Mouse (Mus musculus): ENCODE data around the gene Yif1b. TPM values are rescaled to one million over a fixed set of nuclear protein-coding genes. Genes with fewer than 3 reads are reported as not detected.

Gene Yif1b
- polyA plus RNA-seq, 1 experiment from 2014 or later: 110 TPM

DNA sequence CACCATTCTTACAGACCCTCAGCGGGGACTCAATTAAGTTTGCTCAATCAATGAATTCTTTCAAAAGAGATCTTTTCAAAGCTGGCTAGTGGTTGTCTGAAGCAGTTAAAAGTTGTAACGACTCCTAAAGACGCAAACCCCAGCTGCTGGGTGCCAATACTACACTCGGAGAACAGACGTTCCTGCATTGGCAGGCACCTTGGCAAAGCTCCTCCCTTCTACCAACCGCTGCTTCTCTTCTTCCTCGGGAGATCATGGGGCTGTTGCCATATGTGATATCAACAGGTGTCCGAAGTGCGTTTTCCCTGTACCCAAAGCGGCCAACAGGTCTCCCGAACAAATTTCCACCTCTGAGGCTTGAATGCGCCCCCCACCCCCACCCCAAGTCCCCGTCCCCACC, 42.7 kb downstream of the Yif1b start:
- Histone ChIP-seq H3K27me3 (ENCODE audit: control insufficient read depth, insufficient read depth, low read length) (peaks cover 34% of the 10 kb centered on the region), H3K4me2 (peak overlapping the region; percentile 100), H3K27ac (ENCODE audit: low read depth, low read length) (no peak overlapping the region), H3K9me3 (replicated peaks; ENCODE audit: control insufficient read depth, low read length) (no peaks in the 10 kb centered on the region), H3K9ac (ENCODE audit: low read depth, low read length) (peak overlapping the region; percentile 77), H3K4me3 (ENCODE audit: low read depth, low read length) (peak overlapping the region; percentile 59), H3K36me3 (ENCODE audit: control insufficient read depth, insufficient read depth, low read length) (no peaks in the 10 kb centered on the region), H3K4me1 (ENCODE audit: control insufficient read depth, insufficient read depth, low read length) (peaks cover 22% of the 10 kb centered on the region)
- no peak for ATAC-seq (replicated peaks; ENCODE audit: insufficient number of reproducible peaks, low FRiP score, low TSS enrichment)
- WGBS (ENCODE audit: insufficient replicate concordance): 17% methylated on average over 13 of the region's 13 CpGs

DNA sequence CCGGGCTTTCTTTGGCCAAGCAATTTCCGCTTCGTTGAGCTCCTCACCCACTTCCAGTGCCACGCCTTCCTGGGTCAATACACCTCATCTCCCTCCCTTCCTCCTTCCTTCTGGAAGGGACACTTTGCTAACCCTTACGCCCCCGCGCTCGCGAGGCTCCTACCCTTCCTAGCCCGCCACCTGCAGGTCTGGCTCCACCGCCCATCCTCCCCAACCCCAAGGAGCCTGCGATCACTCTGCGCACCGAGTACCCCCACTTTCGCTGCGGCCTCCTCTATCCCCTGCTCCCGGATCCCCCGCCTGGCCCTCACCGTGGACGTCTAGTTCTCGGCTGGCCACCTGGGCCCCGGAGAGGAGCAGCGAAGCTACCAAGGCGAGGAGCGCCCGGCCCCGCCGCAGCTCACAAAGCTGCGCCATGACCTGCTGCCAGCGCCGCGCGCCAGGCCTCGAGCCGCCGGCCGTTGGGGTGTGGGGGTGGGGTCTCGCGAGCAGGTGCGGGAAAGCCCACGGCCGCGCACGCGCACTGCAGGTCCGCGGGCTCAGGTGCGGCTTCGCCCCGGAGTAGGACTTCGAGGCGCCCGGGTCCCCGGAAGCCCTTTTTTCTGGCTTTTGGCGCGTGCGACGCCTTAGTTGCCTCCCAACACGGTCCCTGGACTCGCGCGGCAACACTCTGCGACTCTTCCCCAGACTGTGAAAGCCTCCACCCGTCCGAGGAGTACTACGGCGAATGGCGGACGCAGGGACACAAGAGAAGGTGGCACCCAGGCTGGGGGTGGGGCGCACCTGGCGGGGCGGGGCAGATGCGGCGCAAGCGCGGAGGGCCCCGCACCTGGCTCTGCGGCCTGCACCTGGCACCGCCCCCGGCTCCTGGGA, 43.3 kb downstream of the Yif1b start, which contains the start of gene Spint2:
Gene Spint2 (minus strand): TSS at position 712 of the 873 bp plus-strand sequence.
- ATAC-seq (replicated peaks; ENCODE audit: insufficient number of reproducible peaks, low FRiP score, low TSS enrichment): peak; percentile 50; the same call in 1 of the 2 replicates
- Histone ChIP-seq H3K4me1 (ENCODE audit: control insufficient read depth, insufficient read depth, low read length) (peaks cover 22% of the 10 kb centered on the region), H3K4me2 (peak within 1 kb of the TSS; percentile 100), H3K4me3 (ENCODE audit: low read depth, low read length) (peak within 1 kb of the TSS; percentile 59), H3K27ac (ENCODE audit: low read depth, low read length) (no peak within 1 kb of the TSS), H3K36me3 (ENCODE audit: control insufficient read depth, insufficient read depth, low read length) (no peaks in the 10 kb centered on the region), H3K9ac (ENCODE audit: low read depth, low read length) (peak within 1 kb of the TSS; percentile 77), H3K9me3 (replicated peaks; ENCODE audit: control insufficient read depth, low read length) (no peaks in the 10 kb centered on the region), H3K27me3 (ENCODE audit: control insufficient read depth, insufficient read depth, low read length) (peaks cover 36% of the 10 kb centered on the region)
- 1% methylated on average over 80 of the region's 80 CpGs for WGBS (ENCODE audit: insufficient replicate concordance)

DNA sequence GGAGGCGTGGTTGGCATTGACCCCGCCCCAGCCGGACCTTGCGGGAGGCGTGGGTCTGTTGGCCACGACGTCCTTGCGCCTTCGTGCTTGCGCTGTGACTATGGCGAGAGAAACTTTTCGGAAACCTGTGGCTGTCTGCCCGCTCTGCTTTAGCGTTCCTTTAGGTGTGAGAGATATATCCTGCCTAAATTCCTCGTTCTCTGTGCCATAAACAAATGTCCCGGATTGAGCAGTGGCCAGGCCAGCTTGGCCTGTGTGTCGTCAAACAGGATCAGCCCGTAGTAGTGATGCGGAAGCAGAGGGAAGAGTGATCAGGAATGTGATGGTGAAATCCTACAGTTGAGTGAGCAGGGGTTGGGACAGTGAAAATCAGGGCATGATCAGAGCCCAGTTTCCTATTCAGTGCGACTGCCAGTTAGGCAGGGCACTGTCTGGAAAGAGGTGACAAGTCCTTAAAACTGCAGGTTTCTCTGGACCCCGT, 44.0 kb downstream of the Yif1b start:
- H3K27me3 ChIP-seq (ENCODE audit: control insufficient read depth, insufficient read depth, low read length): peaks cover 38% of the 10 kb centered on the region
- WGBS (ENCODE audit: insufficient replicate concordance): 9% methylated on average over 21 of the region's 21 CpGs
- H3K9me3 ChIP-seq (replicated peaks; ENCODE audit: control insufficient read depth, low read length): no peaks in the 10 kb centered on the region
- peak overlapping the region; percentile 59 for H3K4me3 ChIP-seq (ENCODE audit: low read depth, low read length)
- peak overlapping the region; percentile 77 for H3K9ac ChIP-seq (ENCODE audit: low read depth, low read length)
- H3K27ac ChIP-seq (ENCODE audit: low read depth, low read length): no peak overlapping the region
- H3K36me3 ChIP-seq (ENCODE audit: control insufficient read depth, insufficient read depth, low read length): no peaks in the 10 kb centered on the region
- H3K4me1 ChIP-seq (ENCODE audit: control insufficient read depth, insufficient read depth, low read length): peaks cover 22% of the 10 kb centered on the region
- peak overlapping the region; percentile 100 for H3K4me2 ChIP-seq
- 0 out of 2 replicates have a peak, but pooled peaks have one; percentile 27 for ATAC-seq (replicated peaks; ENCODE audit: insufficient number of reproducible peaks, low FRiP score, low TSS enrichment)

DNA sequence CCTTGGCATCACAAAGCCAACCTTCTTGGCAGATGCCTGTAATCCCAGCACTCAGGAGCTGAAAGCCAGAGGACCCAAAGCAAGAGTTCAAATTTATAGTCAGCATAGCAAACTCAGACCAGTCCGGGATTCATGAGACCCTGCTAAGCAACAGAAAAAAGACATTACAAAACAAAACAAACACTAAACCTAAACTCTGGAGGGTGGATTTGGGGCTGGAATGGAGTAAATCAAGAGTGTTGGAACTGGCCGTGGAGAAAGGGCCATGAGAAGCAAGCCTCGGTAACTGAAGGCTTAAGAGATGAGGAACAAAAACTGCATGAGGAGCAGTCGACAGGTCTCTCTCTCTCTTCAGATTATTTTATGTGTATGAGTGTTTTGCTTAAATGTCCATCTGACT, 45.7 kb downstream of the Yif1b start:
- Histone ChIP-seq H3K27me3 (ENCODE audit: control insufficient read depth, insufficient read depth, low read length) (peaks cover 49% of the 10 kb centered on the region), H3K36me3 (ENCODE audit: control insufficient read depth, insufficient read depth, low read length) (no peaks in the 10 kb centered on the region), H3K9me3 (replicated peaks; ENCODE audit: control insufficient read depth, low read length) (no peaks in the 10 kb centered on the region), H3K9ac (ENCODE audit: low read depth, low read length) (no peak overlapping the region), H3K4me3 (ENCODE audit: low read depth, low read length) (no peak overlapping the region), H3K4me2 (no peak overlapping the region), H3K27ac (ENCODE audit: low read depth, low read length) (no peak overlapping the region), H3K4me1 (ENCODE audit: control insufficient read depth, insufficient read depth, low read length) (peaks cover 22% of the 10 kb centered on the region)
- no peak for ATAC-seq (replicated peaks; ENCODE audit: insufficient number of reproducible peaks, low FRiP score, low TSS enrichment)
- 78% methylated on average over 4 of the region's 4 CpGs for WGBS (ENCODE audit: insufficient replicate concordance)

DNA sequence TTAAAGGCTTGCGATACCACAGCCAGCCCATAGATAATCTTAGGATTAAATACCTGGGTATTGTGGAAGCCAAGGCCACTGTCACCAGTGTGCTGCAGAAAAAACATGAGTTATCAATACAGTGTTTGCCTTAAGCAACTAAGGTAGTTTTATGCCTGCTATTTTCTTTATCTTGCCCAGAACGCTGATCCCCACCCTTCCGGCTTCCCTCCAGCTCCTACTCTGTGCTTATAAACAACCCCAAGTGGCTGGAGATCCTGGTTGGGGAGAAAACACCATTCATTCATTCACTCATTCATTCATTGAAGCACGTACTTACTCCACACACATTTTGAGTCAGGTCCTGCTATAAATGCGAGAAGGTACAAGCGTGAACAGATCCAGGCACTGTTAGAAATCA, 46.4 kb downstream of the Yif1b start:
- WGBS (ENCODE audit: insufficient replicate concordance): 84% methylated on average over 6 of the region's 6 CpGs
- H3K9me3 ChIP-seq (replicated peaks; ENCODE audit: control insufficient read depth, low read length): no peaks in the 10 kb centered on the region
- peaks cover 49% of the 10 kb centered on the region for H3K27me3 ChIP-seq (ENCODE audit: control insufficient read depth, insufficient read depth, low read length)
- peaks cover 23% of the 10 kb centered on the region for H3K4me1 ChIP-seq (ENCODE audit: control insufficient read depth, insufficient read depth, low read length)
- H3K4me2 ChIP-seq: no peak overlapping the region
- no peaks in the 10 kb centered on the region for H3K36me3 ChIP-seq (ENCODE audit: control insufficient read depth, insufficient read depth, low read length)
- ATAC-seq (replicated peaks; ENCODE audit: insufficient number of reproducible peaks, low FRiP score, low TSS enrichment): no peak
- H3K9ac ChIP-seq (ENCODE audit: low read depth, low read length): no peak overlapping the region
- no peak overlapping the region for H3K4me3 ChIP-seq (ENCODE audit: low read depth, low read length)
- H3K27ac ChIP-seq (ENCODE audit: low read depth, low read length): no peak overlapping the region

DNA sequence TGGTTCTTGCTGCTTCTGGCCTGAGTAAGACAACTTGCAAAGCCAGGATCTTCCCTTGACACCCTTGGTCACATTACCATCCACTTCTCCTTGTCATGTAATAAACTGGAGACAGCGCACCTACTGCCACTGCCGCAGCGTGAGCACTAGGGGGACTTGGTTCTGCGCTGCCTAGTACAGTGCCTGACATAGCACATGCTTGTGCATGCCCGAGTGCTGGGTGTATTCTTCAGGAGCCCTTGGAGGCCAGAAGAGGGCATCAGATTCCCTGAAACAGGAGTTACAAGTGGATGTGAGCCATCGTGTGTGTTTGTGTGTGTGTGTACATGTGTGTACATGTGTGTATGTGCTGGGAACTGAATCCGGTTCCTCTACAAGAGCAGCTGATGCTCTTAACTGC, 49.4 kb downstream of the Yif1b start:
- Histone ChIP-seq H3K9me3 (replicated peaks; ENCODE audit: control insufficient read depth, low read length) (no peaks in the 10 kb centered on the region), H3K27me3 (ENCODE audit: control insufficient read depth, insufficient read depth, low read length) (peaks cover 39% of the 10 kb centered on the region)
- WGBS (ENCODE audit: insufficient replicate concordance): 88% methylated on average over 7 of the region's 7 CpGs

DNA sequence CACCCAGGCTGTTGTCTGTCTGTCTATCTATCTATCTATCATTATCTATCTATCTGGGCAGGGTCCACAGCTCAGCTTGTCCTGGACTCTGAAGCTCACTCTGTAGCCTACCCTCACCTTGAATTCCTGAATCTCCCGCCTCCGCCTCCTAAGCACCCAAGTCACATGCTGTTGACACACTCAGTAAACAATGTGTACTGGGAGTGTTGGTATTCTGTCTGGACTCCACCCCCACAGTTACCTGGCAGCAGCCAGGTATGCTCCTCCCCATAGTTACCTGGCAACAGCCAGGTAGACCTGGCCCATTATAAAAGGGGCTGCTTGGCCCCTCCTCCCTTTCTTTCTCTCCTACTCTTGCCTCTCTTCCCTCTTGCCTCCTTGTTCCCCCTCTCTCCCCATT, 50.0 kb downstream of the Yif1b start:
- ATAC-seq (replicated peaks; ENCODE audit: insufficient number of reproducible peaks, low FRiP score, low TSS enrichment): no peak
- H3K9me3 ChIP-seq (replicated peaks; ENCODE audit: control insufficient read depth, low read length): no peaks in the 10 kb centered on the region
- no peak overlapping the region for H3K4me2 ChIP-seq
- 94% methylated on average over 2 of the region's 2 CpGs for WGBS (ENCODE audit: insufficient replicate concordance)
- no peak overlapping the region for H3K4me3 ChIP-seq (ENCODE audit: low read depth, low read length)
- H3K36me3 ChIP-seq (ENCODE audit: control insufficient read depth, insufficient read depth, low read length): no peaks in the 10 kb centered on the region
- H3K9ac ChIP-seq (ENCODE audit: low read depth, low read length): no peak overlapping the region
- no peak overlapping the region for H3K27ac ChIP-seq (ENCODE audit: low read depth, low read length)
- peaks cover 36% of the 10 kb centered on the region for H3K27me3 ChIP-seq (ENCODE audit: control insufficient read depth, insufficient read depth, low read length)
- H3K4me1 ChIP-seq (ENCODE audit: control insufficient read depth, insufficient read depth, low read length): peaks cover 24% of the 10 kb centered on the region

More for the DNA sequence above, 49.4 kb downstream of the Yif1b start:
- no peak overlapping the region for H3K4me2 ChIP-seq
- H3K27ac ChIP-seq (ENCODE audit: low read depth, low read length): no peak overlapping the region
- peaks cover 18% of the 10 kb centered on the region for H3K4me1 ChIP-seq (ENCODE audit: control insufficient read depth, insufficient read depth, low read length)
- no peaks in the 10 kb centered on the region for H3K36me3 ChIP-seq (ENCODE audit: control insufficient read depth, insufficient read depth, low read length)
- H3K4me3 ChIP-seq (ENCODE audit: low read depth, low read length): no peak overlapping the region
- no peak for ATAC-seq (replicated peaks; ENCODE audit: insufficient number of reproducible peaks, low FRiP score, low TSS enrichment)
- no peak overlapping the region for H3K9ac ChIP-seq (ENCODE audit: low read depth, low read length)

DNA sequence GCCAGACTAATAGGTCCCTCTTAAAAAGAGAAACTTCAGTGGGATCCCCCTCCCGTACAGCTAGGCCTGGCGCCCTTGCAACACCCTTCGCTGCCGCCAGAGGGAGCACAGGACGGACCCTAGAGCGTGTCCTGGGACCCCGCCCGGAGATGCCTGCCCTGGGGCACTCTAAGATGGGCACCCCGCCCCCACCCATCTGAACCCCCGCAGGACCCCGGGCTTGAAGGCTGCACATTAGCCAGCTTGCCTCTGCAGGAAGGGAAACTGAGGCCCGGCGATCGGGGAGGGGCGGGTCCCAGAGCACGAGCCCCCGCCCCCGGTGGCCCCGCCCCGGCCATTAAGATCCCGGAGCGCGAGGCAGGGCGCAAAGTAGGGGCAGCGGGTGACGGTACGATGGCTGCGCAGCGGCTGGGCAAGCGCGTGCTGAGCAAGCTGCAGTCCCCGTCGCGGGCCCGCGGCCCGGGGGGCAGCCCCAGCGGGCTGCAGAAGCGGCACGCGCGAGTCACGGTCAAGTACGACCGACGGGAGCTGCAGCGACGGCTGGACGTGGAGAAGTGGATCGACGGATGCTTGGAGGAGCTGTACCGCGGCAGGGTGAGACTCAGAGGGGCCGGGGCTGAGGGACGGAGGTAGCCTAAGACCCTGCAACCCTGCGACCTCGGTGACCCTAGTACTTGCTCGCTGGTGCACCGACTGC, 51.0 kb downstream of the Yif1b start, which contains the start of gene Ppp1r14a:
Gene Ppp1r14a (plus strand): TSS at position 367 of the 697 bp plus-strand sequence.
- ATAC-seq (replicated peaks; ENCODE audit: insufficient number of reproducible peaks, low FRiP score, low TSS enrichment): no peak
- H3K4me3 ChIP-seq (ENCODE audit: low read depth, low read length): peak within 1 kb of the TSS; percentile 59
- peaks cover 29% of the 10 kb centered on the region for H3K4me1 ChIP-seq (ENCODE audit: control insufficient read depth, insufficient read depth, low read length)
- no peaks in the 10 kb centered on the region for H3K9me3 ChIP-seq (replicated peaks; ENCODE audit: control insufficient read depth, low read length)
- WGBS (ENCODE audit: insufficient replicate concordance): 1% methylated on average over 58 of the region's 59 CpGs
- no peaks in the 10 kb centered on the region for H3K36me3 ChIP-seq (ENCODE audit: control insufficient read depth, insufficient read depth, low read length)
- H3K9ac ChIP-seq (ENCODE audit: low read depth, low read length): peak within 1 kb of the TSS; percentile 72
- peaks cover 32% of the 10 kb centered on the region for H3K27me3 ChIP-seq (ENCODE audit: control insufficient read depth, insufficient read depth, low read length)
- 0 out of 2 replicates have a peak within 1 kb of the TSS, but pooled peaks have one; percentile 4 for H3K27ac ChIP-seq (ENCODE audit: low read depth, low read length)
- peak within 1 kb of the TSS; percentile 90 for H3K4me2 ChIP-seq

Data from heart, embryonic 11.5 days (tissue).